Mouse (Mus musculus) cortical plate, adult 2 months (tissue): ENCODE results near the gene Akr1c18.

Experiments used
- CTCF ChIP-seq: fragments of 200-500 bp; IDR thresholded peaks from 2 replicates; pipeline ENCODE4 v1.5.1; 2011; ENCODE audit warnings: mild to moderate bottlenecking, control low read depth, low read length; ENCODE audit not compliant: insufficient read depth; ENCODE audit errors: extremely low read depth
- POLR2A ChIP-seq: fragments of 200-500 bp; IDR thresholded peaks from 2 replicates; pipeline ENCODE4 v1.6.1; 2011; ENCODE audit warnings: mild to moderate bottlenecking, low read length, control low read depth; ENCODE audit not compliant: insufficient read depth; ENCODE audit errors: extremely low read depth

- TF ChIP-seq CTCF (peak; percentile 51), POLR2A (no peak)
Measured at GRCm38 (mm10) chr13:4133070-4133469, 17.4 kb downstream of the Akr1c18 start.
